In genomic region chr4:99601463-99601862, GRCm38 (mm10) we compare ENCODE assay signal across 20 mouse cellular contexts. TPM values are rescaled to one million over a fixed set of nuclear protein-coding genes. Genes with fewer than 3 reads are reported as not detected.
DNase-seq lines count a peak whose midpoint lies in the region; ATAC-seq and TF ChIP-seq lines count a peak whose summit lies in the region.
"Had no signal": no experiment of that assay in that cellular context is flagged by ENCODE, and none has a peak within 500 bp of the region (broad histone marks: within the 10 kb centered on the region; RNA-seq: fewer than 3 reads in every experiment).

No protein-coding gene starts in this region.

- no peaks in the 10 kb centered on the region for H3K4me1 ChIP-seq in heart, embryonic 11.5 days (ENCODE audit: control insufficient read depth, insufficient read depth, low read length)
- H3K4me1 ChIP-seq in liver, embryonic 12.5 days, result peaks cover 10% of the 10 kb centered on the region; the same call in 1 of the 2 replicates
- no peaks in the 10 kb centered on the region for H3K4me1 ChIP-seq in liver, postnatal 0 days (ENCODE audit: insufficient read depth)
- H3K4me1 ChIP-seq in hindbrain, embryonic 15.5 days (replicated peaks), result no peaks in the 10 kb centered on the region
- H3K4me1 ChIP-seq in kidney, embryonic 15.5 days, result no peaks in the 10 kb centered on the region
- H3K4me1 ChIP-seq: lung, embryonic 15.5 days had no signal

- no peaks in the 10 kb centered on the region for H3K9me3 ChIP-seq in heart, embryonic 11.5 days (replicated peaks; ENCODE audit: control insufficient read depth, low read length)
- H3K9me3 ChIP-seq in liver, embryonic 12.5 days (replicated peaks), result no peaks in the 10 kb centered on the region
- no peaks in the 10 kb centered on the region for H3K9me3 ChIP-seq in liver, postnatal 0 days (ENCODE audit: low read length)
- H3K9me3 ChIP-seq in hindbrain, embryonic 15.5 days, result no peaks in the 10 kb centered on the region
- no peaks in the 10 kb centered on the region for H3K9me3 ChIP-seq in kidney, embryonic 15.5 days (replicated peaks)
- H3K9me3 ChIP-seq: lung, embryonic 15.5 days had no signal

- TF ChIP-seq EP300 in liver, postnatal 0 days (IDR thresholded peaks at IDR 0.05; ENCODE audit: low read depth), result no peak

- H3K27me3 ChIP-seq in heart, embryonic 11.5 days (ENCODE audit: control insufficient read depth, insufficient read depth, low read length), result no peaks in the 10 kb centered on the region
- H3K27me3 ChIP-seq in liver, embryonic 12.5 days (replicated peaks), result no peaks in the 10 kb centered on the region
- no peaks in the 10 kb centered on the region for H3K27me3 ChIP-seq in liver, postnatal 0 days (ENCODE audit: insufficient read depth, low read length)
- no peaks in the 10 kb centered on the region for H3K27me3 ChIP-seq in hindbrain, embryonic 15.5 days
- H3K27me3 ChIP-seq in kidney, embryonic 15.5 days, result no peaks in the 10 kb centered on the region

- no peak for ATAC-seq in heart, embryonic 11.5 days (replicated peaks; ENCODE audit: insufficient number of reproducible peaks, low FRiP score, low TSS enrichment)
- ATAC-seq in liver, embryonic 12.5 days, result no peak
- ATAC-seq in liver, postnatal 0 days, result no peak
- ATAC-seq in hindbrain, embryonic 15.5 days (ENCODE audit: low FRiP score, low read depth), result peak; percentile 38; the same call in 1 of the 2 replicates
- no peak for ATAC-seq in kidney, embryonic 15.5 days (replicated peaks; ENCODE audit: low FRiP score)

- no peak for DNase-seq in heart, adult 11 months
- no peak for DNase-seq in liver, postnatal 0 days
- DNase-seq in retina, embryonic 14.5 days (ENCODE audit: low spot score), result peak; percentile 26
- no peak for DNase-seq in gastrocnemius, postnatal 10 days
- DNase-seq: B cell, adult 2 months; cerebellum, adult 18-20 months; gastrocnemius, postnatal 25 days; kidney, adult 2 months; kidney, postnatal 36 days; right cerebral cortex, postnatal 4 days; thymus, adult 18-20 months had no signal

- TF ChIP-seq CTCF in liver, postnatal 0 days (IDR thresholded peaks at IDR 0.05; ENCODE audit: low read depth), result no peak

- H3K4me2 ChIP-seq in heart, embryonic 11.5 days, result peak overlapping the region; percentile 58
- H3K4me2 ChIP-seq in liver, embryonic 12.5 days, result peak overlapping the region; percentile 51
- no peak overlapping the region for H3K4me2 ChIP-seq in liver, postnatal 0 days (ENCODE audit: low read depth, low read length)
- H3K4me2 ChIP-seq in hindbrain, embryonic 15.5 days, result no peak overlapping the region
- no peak overlapping the region for H3K4me2 ChIP-seq in kidney, embryonic 15.5 days

- H3K9ac ChIP-seq in heart, embryonic 11.5 days (ENCODE audit: low read depth, low read length), result no peak overlapping the region; the same call in 1 of the 2 replicates
- H3K9ac ChIP-seq in liver, embryonic 12.5 days, result no peak overlapping the region
- no peak overlapping the region for H3K9ac ChIP-seq in liver, postnatal 0 days (replicated peaks)
- no peak overlapping the region for H3K9ac ChIP-seq in hindbrain, embryonic 15.5 days
- no peak overlapping the region for H3K9ac ChIP-seq in kidney, embryonic 15.5 days
- H3K9ac ChIP-seq: lung, embryonic 15.5 days had no signal

- peak overlapping the region; percentile 29; the same call in 1 of the 2 replicates for H3K4me3 ChIP-seq in heart, embryonic 11.5 days (ENCODE audit: low read depth, low read length)
- H3K4me3 ChIP-seq in liver, embryonic 12.5 days, result no peak overlapping the region
- no peak overlapping the region for H3K4me3 ChIP-seq in liver, postnatal 0 days (ENCODE audit: low read depth, low read length)
- no peak overlapping the region for H3K4me3 ChIP-seq in hindbrain, embryonic 15.5 days
- no peak overlapping the region for H3K4me3 ChIP-seq in kidney, embryonic 15.5 days (replicated peaks)
- H3K4me3 ChIP-seq: lung, embryonic 15.5 days had no signal

- 31% methylated on average over 6 of the region's 6 CpGs for WGBS in heart, embryonic 11.5 days (ENCODE audit: insufficient replicate concordance)
- WGBS in liver, embryonic 12.5 days (ENCODE audit: insufficient replicate concordance), result 38% methylated on average over 6 of the region's 6 CpGs
- 38% methylated on average over 6 of the region's 6 CpGs for WGBS in liver, postnatal 0 days (ENCODE audit: insufficient replicate concordance)
- 35% methylated on average over 6 of the region's 6 CpGs for WGBS in hindbrain, embryonic 15.5 days
- 55% methylated on average over 6 of the region's 6 CpGs for WGBS in kidney, embryonic 15.5 days

- no peak overlapping the region for H3K27ac ChIP-seq in heart, embryonic 11.5 days (ENCODE audit: low read depth, low read length)
- H3K27ac ChIP-seq in liver, embryonic 12.5 days, result no peak overlapping the region
- H3K27ac ChIP-seq in liver, postnatal 0 days (ENCODE audit: low read depth), result no peak overlapping the region
- no peak overlapping the region for H3K27ac ChIP-seq in hindbrain, embryonic 15.5 days (replicated peaks)
- no peak overlapping the region for H3K27ac ChIP-seq in kidney, embryonic 15.5 days
- H3K27ac ChIP-seq: lung, embryonic 15.5 days had no signal

- H3K36me3 ChIP-seq in heart, embryonic 11.5 days (ENCODE audit: control insufficient read depth, insufficient read depth, low read length), result no peaks in the 10 kb centered on the region
- H3K36me3 ChIP-seq in liver, embryonic 12.5 days, result no peaks in the 10 kb centered on the region
- H3K36me3 ChIP-seq in liver, postnatal 0 days (replicated peaks; ENCODE audit: insufficient read depth, low read length), result no peaks in the 10 kb centered on the region
- H3K36me3 ChIP-seq in hindbrain, embryonic 15.5 days, result no peaks in the 10 kb centered on the region
- no peaks in the 10 kb centered on the region for H3K36me3 ChIP-seq in kidney, embryonic 15.5 days
- H3K36me3 ChIP-seq: lung, embryonic 15.5 days had no signal

RNA-seq across cellular contexts. Expression of gene Foxd3, which starts 54.6 kb away (rescaled TPM):
- polyA plus RNA-seq in heart, embryonic 11.5 days (2014; fragmentation: Nextera tagmentation; extraction: Ambion mirVana), result 0.13 and 0.17 TPM in 2 replicates
- polyA plus RNA-seq in liver, embryonic 12.5 days (2016; fragmentation: Nextera tagmentation; extraction: Ambion mirVana), result 0.10 TPM in 1 of 2 replicates, not detected in the other
- not detected in 2 replicates for polyA plus RNA-seq in liver, postnatal 0 days (2015; fragmentation: Nextera tagmentation; extraction: Ambion mirVana)
- 1.8 and 2.1 TPM in 2 replicates for polyA plus RNA-seq in hindbrain, embryonic 15.5 days (2015; fragmentation: Nextera tagmentation; extraction: Ambion mirVana)
- polyA plus RNA-seq in kidney, embryonic 15.5 days (2015; fragmentation: Nextera tagmentation; extraction: Ambion mirVana), result 0.15 and 0.17 TPM in 2 replicates
- total RNA-seq in gastrocnemius, postnatal 10 days (2021), result 1 to 10 TPM; 4.6 to 4.7 TPM
- total RNA-seq: layer of hippocampus, postnatal 10 days; left cerebral cortex, postnatal 10 days had no signal
- polyA plus RNA-seq: cortical plate, adult 2 months; erythroblast, embryonic 14.5 days had no signal

Comparison
In these comparisons a context has a peak if more than half of its experiments do, and no peak if none do; other contexts are left out.
1. H3K4me2 ChIP-seq: peak in heart, embryonic 11.5 days (single experiment) and liver, embryonic 12.5 days (single experiment); none in liver, postnatal 0 days (single experiment), hindbrain, embryonic 15.5 days (single experiment) and kidney, embryonic 15.5 days (single experiment).